Mouse (Mus musculus) liver, embryonic 14.5 days (tissue): Measurements from ENCODE around the gene Zfp423.
A peak's percentile ranks its signal among the peaks of the same experiment; 100 is the strongest.

Experiments used
- CTCF ChIP-seq: IDR thresholded peaks from 2 replicates; pipeline ENCODE4 v1.5.1; 2016; ENCODE audit warnings: antibody characterized with exemption, low read depth, control low read depth
- EP300 ChIP-seq: IDR thresholded peaks from 2 replicates; pipeline ENCODE4 v1.6.1; 2016; ENCODE audit warnings: antibody characterized with exemption, low read depth

GRCm38 (mm10) chr8:87663349-87664216 lies 295.8 kb downstream of the Zfp423 start:
- TF ChIP-seq CTCF, result peak; percentile 79
- TF ChIP-seq EP300, result no peak
